In genomic region chr5:15971821-15972220, GRCm38 (mm10) we compare ENCODE assay signal across 20 mouse cellular contexts. TPM values are rescaled to one million over a fixed set of nuclear protein-coding genes. Genes with fewer than 3 reads are reported as not detected.
DNase-seq lines count a peak whose midpoint lies in the region; ATAC-seq lines count a peak whose summit lies in the region.
"Had no signal": no experiment of that assay in that cellular context is flagged by ENCODE, and none has a peak within 500 bp of the region (broad histone marks: within the 10 kb centered on the region; RNA-seq: fewer than 3 reads in every experiment).

No protein-coding gene starts in this region.

- intact Hi-C loops in heart, postnatal 10 days (cut with DNase I) = loop anchor here (10.0 kb wide), 1 partner anchor 63 kb away; no protein-coding TSS in a partner anchor

- no peaks in the 10 kb centered on the region for H3K4me1 ChIP-seq in kidney, embryonic 16.5 days (ENCODE audit: insufficient read depth, low read length)
- no peaks in the 10 kb centered on the region for H3K4me1 ChIP-seq in midbrain, embryonic 11.5 days (ENCODE audit: control insufficient read depth, insufficient read depth, low read length)
- H3K4me1 ChIP-seq: forebrain, embryonic 12.5 days; midbrain, embryonic 12.5 days; neural tube, embryonic 15.5 days had no signal

- no peaks in the 10 kb centered on the region for H3K36me3 ChIP-seq in kidney, embryonic 16.5 days (ENCODE audit: insufficient read depth, low read length)
- H3K36me3 ChIP-seq in midbrain, embryonic 11.5 days (ENCODE audit: control insufficient read depth, insufficient read depth, low read length) = no peaks in the 10 kb centered on the region
- H3K36me3 ChIP-seq: forebrain, embryonic 12.5 days; midbrain, embryonic 12.5 days; neural tube, embryonic 15.5 days had no signal

- 0 out of 2 replicates have a peak, but pooled peaks have one; percentile 49 for ATAC-seq in kidney, embryonic 16.5 days (ENCODE audit: low FRiP score, low TSS enrichment)
- no peak for ATAC-seq in midbrain, embryonic 11.5 days (ENCODE audit: low FRiP score)

- H3K4me2 ChIP-seq in kidney, embryonic 16.5 days (replicated peaks; ENCODE audit: low read depth, low read length) = no peak overlapping the region
- H3K4me2 ChIP-seq in midbrain, embryonic 11.5 days = no peak overlapping the region
- H3K4me2 ChIP-seq: forebrain, embryonic 12.5 days; midbrain, embryonic 12.5 days; neural tube, embryonic 15.5 days had no signal

- H3K27ac ChIP-seq in kidney, embryonic 16.5 days (ENCODE audit: low read length) = no peak overlapping the region
- H3K27ac ChIP-seq in midbrain, embryonic 11.5 days (ENCODE audit: low read depth, low read length) = no peak overlapping the region
- H3K27ac ChIP-seq: forebrain, embryonic 12.5 days; midbrain, embryonic 12.5 days; neural tube, embryonic 15.5 days had no signal

- no peaks in the 10 kb centered on the region for H3K9me3 ChIP-seq in kidney, embryonic 16.5 days (ENCODE audit: low read length)
- H3K9me3 ChIP-seq in midbrain, embryonic 11.5 days (ENCODE audit: control insufficient read depth, low read length) = no peaks in the 10 kb centered on the region
- H3K9me3 ChIP-seq: forebrain, embryonic 12.5 days; midbrain, embryonic 12.5 days; neural tube, embryonic 15.5 days had no signal

- no peaks in the 10 kb centered on the region for H3K27me3 ChIP-seq in kidney, embryonic 16.5 days (ENCODE audit: insufficient read depth, low read length)
- peaks cover 55% of the 10 kb centered on the region for H3K27me3 ChIP-seq in midbrain, embryonic 11.5 days (ENCODE audit: control insufficient read depth, insufficient read depth, low read length)

- H3K9ac ChIP-seq in kidney, embryonic 16.5 days (replicated peaks; ENCODE audit: low read length) = no peak overlapping the region
- H3K9ac ChIP-seq in midbrain, embryonic 11.5 days (ENCODE audit: low read length) = no peak overlapping the region
- H3K9ac ChIP-seq: forebrain, embryonic 12.5 days; midbrain, embryonic 12.5 days; neural tube, embryonic 15.5 days had no signal

- peak; percentile 89 for DNase-seq in heart, adult 11 months
- DNase-seq in heart, postnatal 10 days = no peak
- DNase-seq in kidney, postnatal 10 days = no peak
- peak; percentile 83 for DNase-seq in gastrocnemius, postnatal 25 days
- no peak for DNase-seq in lung, postnatal 25 days (ENCODE audit: low spot score)
- DNase-seq in midbrain, embryonic 11.5 days (ENCODE audit: low spot score, missing footprints) = no peak
- DNase-seq in frontal cortex, adult 2 months (ENCODE audit: extremely low spot score in 1 of 2, low spot score in 1 of 2) = no peak
- DNase-seq: adrenal gland, adult 8-10 months; heart, postnatal 4 days; kidney, adult 18-20 months; kidney, postnatal 25 days; layer of hippocampus, adult 9-11 months; lung, adult 2 months; lung, postnatal 4 days; right cerebral cortex, postnatal 4 days; thymus, postnatal 36 days had no signal

- H3K4me3 ChIP-seq in kidney, embryonic 16.5 days (ENCODE audit: low read length) = no peak overlapping the region
- H3K4me3 ChIP-seq in midbrain, embryonic 11.5 days (ENCODE audit: low read depth, low read length) = no peak overlapping the region
- H3K4me3 ChIP-seq: forebrain, embryonic 12.5 days; midbrain, embryonic 12.5 days; neural tube, embryonic 15.5 days had no signal

- WGBS in kidney, embryonic 16.5 days = 61% methylated on average over 4 of the region's 4 CpGs
- 73% methylated on average over 4 of the region's 4 CpGs for WGBS in midbrain, embryonic 11.5 days

RNA-seq across cellular contexts. Expression of gene Cacna2d1, which starts 37.3 kb away (rescaled TPM):
- total RNA-seq in heart, postnatal 10 days (2021) = 10 to 100 TPM; 67.1 to 70.1 TPM
- polyA plus RNA-seq in kidney, embryonic 16.5 days (2015; fragmentation: Nextera tagmentation; extraction: Ambion mirVana) = 13.3 and 15.3 TPM in 2 replicates
- 100 to 1,000 TPM; 286 to 312 TPM for total RNA-seq in gastrocnemius, postnatal 25 days (2021)
- polyA plus RNA-seq in midbrain, embryonic 11.5 days (2014; fragmentation: Nextera tagmentation; extraction: Ambion mirVana) = 20.8 TPM in 2 replicates
- polyA plus RNA-seq in frontal cortex, adult 2 months (2012; rRNA removed) = 87.5 and 94.9 TPM in 2 replicates

Comparison
In these comparisons a context has a peak if more than half of its experiments do, and no peak if none do; other contexts are left out.
1. DNase-seq: peak in heart, adult 11 months (single experiment) and gastrocnemius, postnatal 25 days (single experiment); none in heart, postnatal 10 days (0 of 2), kidney, postnatal 10 days (single experiment), lung, postnatal 25 days (single experiment), midbrain, embryonic 11.5 days (single experiment) and frontal cortex, adult 2 months (0 of 2).